Mouse (Mus musculus) olfactory bulb, adult 2 months (tissue): ENCODE measurements around the gene Tmem89.

Source experiments
- CTCF ChIP-seq: fragments of 200-500 bp; IDR thresholded peaks from 2 replicates; pipeline ENCODE4 v1.5.1; 2012; ENCODE audit warnings: low read depth, mild to moderate bottlenecking, low read length, moderate library complexity; ENCODE audit not compliant: insufficient read depth
- POLR2A ChIP-seq: fragments of 200-500 bp; IDR thresholded peaks from 2 replicates; pipeline ENCODE4 v1.6.1; 2012; ENCODE audit warnings: mild to moderate bottlenecking, low read depth, low read length, moderate library complexity; ENCODE audit not compliant: insufficient read depth

DNA sequence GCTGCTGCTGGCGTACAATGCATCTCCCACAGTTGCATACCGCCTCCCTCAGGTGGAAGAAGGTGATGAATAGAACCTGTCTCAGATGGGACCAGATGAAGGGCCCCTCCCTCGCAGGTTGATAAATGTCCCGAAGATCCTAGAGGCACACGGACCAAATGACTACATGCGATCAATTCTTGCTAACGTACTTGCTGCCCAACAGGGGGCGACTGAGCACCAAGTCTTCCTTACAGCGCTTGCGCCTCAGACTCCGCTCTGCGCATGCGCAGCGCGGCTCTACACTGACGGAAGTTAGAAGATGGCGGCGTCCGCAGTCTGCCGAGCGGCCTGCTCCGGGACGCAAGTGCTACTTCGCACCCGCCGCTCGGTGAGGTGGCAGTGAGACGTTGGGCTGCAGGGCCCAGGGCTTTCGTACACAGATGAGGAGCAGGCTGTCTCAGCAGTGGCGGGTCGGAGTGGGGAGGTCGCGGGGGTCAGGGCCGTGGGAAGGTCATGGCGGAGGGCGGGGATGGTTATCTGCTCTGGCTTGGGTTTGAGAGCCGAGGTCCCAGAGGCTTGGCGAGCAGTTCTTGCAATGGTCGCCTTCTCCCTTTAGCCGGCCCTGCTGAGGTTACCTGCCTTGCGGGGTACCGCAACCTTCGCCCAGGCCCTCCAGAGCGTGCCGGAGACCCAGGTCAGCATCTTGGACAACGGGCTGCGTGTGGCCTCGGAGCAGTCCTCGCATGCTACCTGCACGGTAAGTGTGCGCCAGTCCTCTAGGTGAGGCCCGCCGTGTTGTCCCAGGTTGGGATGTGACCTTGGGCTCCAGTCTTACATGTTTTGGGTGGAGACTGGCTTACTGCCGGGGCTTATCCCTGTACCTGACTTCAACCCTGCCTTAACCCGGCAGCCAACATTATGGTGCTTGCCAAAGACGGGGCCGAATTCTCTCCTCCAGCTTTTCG, 22.3 kb downstream of the Tmem89 start, which contains the start of gene Uqcrc1:
- peak; percentile 77 for TF ChIP-seq CTCF
- TF ChIP-seq POLR2A: peak; percentile 94
